Mouse (Mus musculus): ENCODE measurements around the gene Dis3. TPM values are rescaled to one million over a fixed set of nuclear protein-coding genes. Genes with fewer than 3 reads are reported as not detected.

Gene Dis3
- polyA plus RNA-seq, 1 experiment from 2014 or later, result 9.1 TPM

DNA sequence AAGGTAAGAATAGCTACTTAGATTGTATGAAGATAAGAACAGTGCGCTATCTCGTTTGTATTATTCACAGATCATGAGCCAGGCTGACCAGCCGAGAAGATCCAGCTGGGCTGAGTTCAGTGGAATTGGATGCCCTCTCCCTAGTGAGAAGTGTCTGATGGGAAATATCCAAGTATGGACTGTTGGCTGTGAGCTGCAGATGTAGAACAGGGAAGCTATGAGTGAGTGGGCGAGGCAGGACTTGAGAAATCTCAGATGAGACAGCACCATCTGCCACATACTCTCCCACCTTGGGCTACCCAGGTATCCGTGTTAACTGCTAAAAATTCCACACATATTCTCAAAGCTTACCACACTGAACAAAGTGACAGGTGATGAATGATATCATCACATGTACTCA is 69.6 kb downstream of the Dis3 start:
- WGBS, result 55% methylated on average over 5 of the region's 5 CpGs
- peaks cover 5% of the 10 kb centered on the region; the same call in 1 of the 2 replicates for H3K36me3 ChIP-seq (ENCODE audit: control insufficient read depth, insufficient read depth)
- no peak for ATAC-seq
- no peaks in the 10 kb centered on the region; the same call in 1 of the 2 replicates for H3K9me3 ChIP-seq (ENCODE audit: control insufficient read depth)
- no peaks in the 10 kb centered on the region for H3K4me1 ChIP-seq (replicated peaks; ENCODE audit: control insufficient read depth, insufficient read depth, low read length)
- H3K9ac ChIP-seq (ENCODE audit: low read depth, low read length), result no peak overlapping the region
- H3K4me2 ChIP-seq (replicated peaks; ENCODE audit: low read depth), result no peak overlapping the region
- H3K4me3 ChIP-seq (ENCODE audit: low read depth, low read length), result no peak overlapping the region
- TF ChIP-seq CTCF (IDR thresholded peaks at IDR 0.05; ENCODE audit: low read depth), result no peak
- no peaks in the 10 kb centered on the region for H3K27me3 ChIP-seq (replicated peaks; ENCODE audit: control insufficient read depth, insufficient read depth, low read length)
- H3K27ac ChIP-seq (ENCODE audit: low read depth, low read length), result no peak overlapping the region

Other genes with a start within 250 kb of the Dis3 start
- gene Rpl36a-ps1, start 105.5 kb downstream of the Dis3 start, polyA plus RNA-seq (2015; fragmentation: Nextera tagmentation; extraction: Ambion mirVana), result 3.4 and 4.4 TPM in 2 replicates
- 46.2 and 46.9 TPM in 2 replicates for gene Mzt1, start 53.6 kb downstream of the Dis3 start, polyA plus RNA-seq (2015; fragmentation: Nextera tagmentation; extraction: Ambion mirVana)
- gene Bora, start 53.5 kb downstream of the Dis3 start, polyA plus RNA-seq (2015; fragmentation: Nextera tagmentation; extraction: Ambion mirVana), result 21.9 and 22.1 TPM in 2 replicates
- gene Pibf1, start 346 bp downstream of the Dis3 start, polyA plus RNA-seq (2015; fragmentation: Nextera tagmentation; extraction: Ambion mirVana), result 8.2 and 9.7 TPM in 2 replicates
- gene Klf5, start 198.9 kb upstream of the Dis3 start, polyA plus RNA-seq (2015; fragmentation: Nextera tagmentation; extraction: Ambion mirVana), result 87.6 and 93.7 TPM in 2 replicates

Measured in intestine, postnatal 0 days (tissue).